Mouse (Mus musculus) cerebellum, adult 2 months (tissue): ENCODE measurements around the gene Ssr1. TPM values are rescaled to one million over a fixed set of nuclear protein-coding genes. Genes with fewer than 3 reads are reported as not detected.

Experiments used
- DNase-seq, 2 experiments: peaks; one replicate each; pipeline ENCODE4 v3.0.0; 2021
- H3K27ac ChIP-seq: fragments of 200-500 bp; 2 replicates; pipeline ENCODE4 v1.5.1; 2012; ENCODE audit warnings: low read length, control low read depth, inconsistent platforms; ENCODE audit not compliant: insufficient read depth
- H3K27me3 ChIP-seq: fragments of 200-500 bp; 2 replicates; pipeline ENCODE4 v1.6.1; 2012; ENCODE audit warnings: inconsistent platforms, mild to moderate bottlenecking, low read length, moderate library complexity; ENCODE audit not compliant: control insufficient read depth, insufficient read depth
- H3K4me1 ChIP-seq: fragments of 200-500 bp; 2 replicates; pipeline ENCODE4 v1.6.1; 2011; ENCODE audit warnings: low read length; ENCODE audit not compliant: control insufficient read depth, insufficient read depth
- H3K4me3 ChIP-seq: fragments of 200-500 bp; replicated peaks from 2 replicates; pipeline ENCODE3; 2011; ENCODE audit warnings: mild to moderate bottlenecking, low read depth, low read length, control low read depth; ENCODE audit not compliant: insufficient read depth
- CTCF ChIP-seq: fragments of 200-500 bp; IDR thresholded peaks from 2 replicates; pipeline ENCODE4 v1.5.1; 2011; ENCODE audit warnings: low read depth, mild to moderate bottlenecking, control low read depth, low read length, moderate library complexity, borderline replicate concordance; ENCODE audit not compliant: insufficient read depth
- POLR2A ChIP-seq: fragments of 200-500 bp; IDR thresholded peaks from 2 replicates; pipeline ENCODE4 v1.6.1; 2011; ENCODE audit warnings: low read length, control low read depth, borderline replicate concordance; ENCODE audit not compliant: insufficient read depth
- WGBS: fragments of 180-500 bp; shearing (Covaris S2); methylation state at CpG from one replicate; pipeline ENCODE4 v1.1.7; 2018; 5-methylcytosine and 5-hydroxymethylcytosine counted together
- polyA plus RNA-seq: library from polyadenylated mRNA; depleted of rRNA; stranded (reverse); fragments of >200 nt; gene quantifications from 2 replicates; pipeline ENCODE4 v1.2.3, GENCODE M21; 2012

The Ssr1 gene
- polyA plus RNA-seq, 1 experiment, result 29.7 TPM

DNA sequence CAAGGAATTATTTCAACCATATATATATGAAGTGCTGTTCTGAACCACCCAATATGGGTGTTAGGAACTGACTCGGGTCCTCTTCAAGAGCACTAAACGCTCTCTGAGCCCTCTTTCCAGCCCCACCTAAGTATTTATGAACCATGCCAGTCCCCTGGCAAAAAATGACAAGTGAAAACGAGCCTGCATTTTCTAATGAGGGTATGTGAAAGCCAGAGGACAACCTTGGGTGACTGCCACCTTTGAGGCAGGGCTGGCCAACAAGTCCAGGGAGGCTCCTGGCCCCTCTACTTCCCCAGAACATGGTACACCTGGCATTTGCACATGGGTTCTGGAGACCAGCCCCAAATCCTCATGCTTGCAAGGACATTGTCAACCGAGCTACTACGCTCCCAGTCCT, 19.3 kb downstream of the Ssr1 start:
- Histone ChIP-seq H3K4me1 (no peaks in the 10 kb centered on the region), H3K27me3 (no peaks in the 10 kb centered on the region), H3K27ac (no peak overlapping the region), H3K4me3 (no peak overlapping the region)
- no peak for DNase-seq
- WGBS, result 46% methylated on average over 5 of the region's 5 CpGs
- TF ChIP-seq POLR2A (no peak), CTCF (no peak)

GRCm38 (mm10) chr13:37974036-37974435, 20.0 kb downstream of the Ssr1 start:
- no peak overlapping the region for H3K27ac ChIP-seq
- 90% methylated on average over 6 of the region's 6 CpGs for WGBS
- TF ChIP-seq CTCF (no peak), POLR2A (no peak)
- no peak overlapping the region for H3K4me3 ChIP-seq
- no peaks in the 10 kb centered on the region for H3K27me3 ChIP-seq
- no peaks in the 10 kb centered on the region for H3K4me1 ChIP-seq
- DNase-seq, result no peak

DNA sequence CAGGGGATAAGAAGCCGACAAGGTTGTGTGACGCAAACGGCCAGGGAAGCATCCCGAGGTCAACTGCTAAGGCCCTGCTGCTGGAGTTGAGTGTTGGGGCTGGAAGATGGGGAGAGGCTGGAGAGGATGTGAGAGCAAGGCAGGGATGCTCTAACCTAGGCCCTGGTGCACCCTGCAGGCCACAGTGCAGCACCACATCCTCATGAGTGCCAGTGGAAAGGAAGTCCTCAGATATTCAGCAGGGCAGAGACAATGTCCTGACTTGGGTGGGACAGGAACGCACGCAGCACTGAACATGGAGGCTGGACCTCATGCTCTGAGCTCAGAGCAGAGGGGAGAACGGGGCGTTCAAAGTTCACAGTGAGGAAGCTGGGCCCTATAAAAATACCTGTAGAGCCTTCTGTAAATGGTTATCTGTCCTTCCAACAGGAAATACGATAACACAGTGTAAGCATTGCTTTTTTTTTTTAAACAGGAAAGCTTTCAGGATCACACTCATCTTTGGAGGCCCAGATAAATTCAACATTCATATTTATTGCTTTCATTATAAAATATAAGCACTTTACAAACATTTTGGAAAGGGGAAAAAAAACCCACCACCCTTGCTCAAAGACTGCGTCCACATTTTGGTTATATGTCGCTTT, 23.0 kb downstream of the Ssr1 start:
- DNase-seq, result no peak
- no peak overlapping the region for H3K27ac ChIP-seq
- TF ChIP-seq POLR2A (no peak), CTCF (no peak)
- no peaks in the 10 kb centered on the region for H3K4me1 ChIP-seq
- 89% methylated on average over 11 of the region's 11 CpGs for WGBS
- no peak overlapping the region for H3K4me3 ChIP-seq
- no peaks in the 10 kb centered on the region for H3K27me3 ChIP-seq

DNA sequence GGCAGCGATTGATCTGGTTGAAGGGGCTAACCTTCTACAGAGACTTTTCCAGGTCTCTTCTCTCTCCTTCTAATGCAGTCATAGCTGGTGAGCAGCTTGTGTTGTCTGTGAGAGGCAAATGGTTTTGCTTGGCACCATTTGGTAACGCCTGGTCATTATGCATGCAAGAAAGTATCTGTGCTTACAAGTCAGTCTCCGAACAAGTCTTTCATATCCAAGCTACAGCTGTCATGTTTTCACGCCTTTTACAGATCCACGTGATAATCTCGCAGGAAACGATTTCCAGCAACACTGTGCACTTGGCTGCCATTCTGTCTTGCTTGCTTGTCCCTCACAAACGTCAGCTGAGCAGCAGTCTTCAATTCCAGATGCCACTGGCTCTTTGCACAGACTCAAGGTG, 24.0 kb downstream of the Ssr1 start:
- TF ChIP-seq CTCF (no peak), POLR2A (no peak)
- 26% methylated on average over 8 of the region's 8 CpGs for WGBS
- Histone ChIP-seq H3K27me3 (no peaks in the 10 kb centered on the region), H3K4me3 (no peak overlapping the region), H3K27ac (no peak overlapping the region), H3K4me1 (no peaks in the 10 kb centered on the region)
- no peak for DNase-seq

- DNase-seq, result peak; percentile 65 to 85
Measured at GRCm38 (mm10) chr13:37969337-37969736, 24.7 kb downstream of the Ssr1 start.

DNA sequence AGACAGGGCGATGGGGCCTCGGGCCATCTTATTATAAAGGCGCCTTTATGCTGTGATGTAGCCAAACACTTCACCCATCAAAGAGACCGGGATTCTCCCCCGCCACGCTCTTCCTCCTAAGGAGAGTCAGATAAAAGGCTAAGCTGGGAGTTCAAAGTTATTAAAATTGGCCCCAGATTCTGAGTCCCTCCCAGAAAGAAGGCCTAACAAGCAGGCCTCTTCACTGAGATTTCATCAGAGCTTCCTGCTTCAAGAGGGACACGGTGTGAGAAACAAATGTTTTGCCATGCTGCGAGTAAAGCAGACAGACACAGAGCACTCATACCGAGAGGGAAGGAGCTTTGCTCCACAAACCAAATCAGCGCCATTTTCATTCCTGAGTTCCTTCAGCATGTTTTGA, 26.5 kb downstream of the Ssr1 start:
- Histone ChIP-seq H3K27me3 (no peaks in the 10 kb centered on the region), H3K4me1 (peaks cover 4% of the 10 kb centered on the region; the same call in 1 of the 2 replicates), H3K27ac (no peak overlapping the region), H3K4me3 (no peak overlapping the region)
- DNase-seq, result no peak
- TF ChIP-seq CTCF (no peak), POLR2A (no peak)
- 66% methylated on average over 10 of the region's 10 CpGs for WGBS

More at GRCm38 (mm10) chr13:37969337-37969736, 24.7 kb downstream of the Ssr1 start:
- WGBS, result 9% methylated on average over 14 of the region's 14 CpGs
- H3K27me3 ChIP-seq, result no peaks in the 10 kb centered on the region
- TF ChIP-seq POLR2A (no peak), CTCF (peak; percentile 92)
- H3K4me3 ChIP-seq, result no peak overlapping the region
- H3K4me1 ChIP-seq, result no peaks in the 10 kb centered on the region
- H3K27ac ChIP-seq, result no peak overlapping the region

GRCm38 (mm10) chr13:37967052-37967437, 27.0 kb downstream of the Ssr1 start:
- 24% methylated on average over 12 of the region's 12 CpGs for WGBS
- Histone ChIP-seq H3K27ac (no peak overlapping the region), H3K4me1 (peaks cover 4% of the 10 kb centered on the region; the same call in 1 of the 2 replicates), H3K4me3 (no peak overlapping the region), H3K27me3 (no peaks in the 10 kb centered on the region)
- no peak for DNase-seq
- TF ChIP-seq POLR2A, result no peak
- TF ChIP-seq CTCF, result no peak

DNA sequence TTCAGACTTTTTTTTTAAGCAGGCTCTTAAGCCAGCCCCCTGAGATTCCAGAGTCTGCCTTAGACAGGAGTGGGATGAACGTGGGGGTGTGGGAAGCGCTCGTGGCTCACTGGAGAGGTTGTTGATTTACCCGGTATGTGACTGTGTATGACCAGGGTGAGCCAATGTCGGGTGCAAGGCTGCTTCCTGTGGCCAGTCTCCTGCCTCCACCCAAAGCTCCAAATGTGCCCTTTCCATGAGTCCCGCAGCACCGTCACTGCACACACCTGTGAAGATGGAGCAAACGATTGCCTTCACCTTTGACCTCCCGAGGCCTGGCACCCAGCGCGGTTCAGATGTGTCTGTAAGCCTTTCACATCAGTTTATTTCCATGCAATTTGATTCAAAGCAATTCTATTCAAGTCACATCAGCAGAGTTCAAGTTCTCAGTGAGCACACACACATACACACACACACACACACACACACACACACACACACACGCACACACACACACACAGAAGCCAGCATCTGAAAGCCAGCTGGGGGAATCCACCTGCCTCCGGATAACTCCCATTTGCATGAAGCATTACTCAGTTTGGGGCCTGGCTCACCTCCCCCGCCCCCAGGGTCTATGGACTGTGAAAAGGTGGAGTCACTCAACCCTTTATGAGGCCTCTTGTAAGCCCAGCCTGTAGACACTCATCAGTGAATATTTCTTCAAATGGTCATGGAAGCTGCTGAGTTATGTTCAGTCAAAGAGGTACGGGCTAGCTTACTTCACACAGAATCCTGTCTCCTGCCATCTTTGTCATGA, 27.6 kb downstream of the Ssr1 start:
- H3K27ac ChIP-seq, result no peak overlapping the region
- TF ChIP-seq POLR2A (no peak), CTCF (no peak)
- H3K27me3 ChIP-seq, result no peaks in the 10 kb centered on the region
- H3K4me1 ChIP-seq, result peaks cover 4% of the 10 kb centered on the region; the same call in 1 of the 2 replicates
- no peak overlapping the region for H3K4me3 ChIP-seq
- WGBS, result 83% methylated on average over 15 of the region's 15 CpGs
- no peak for DNase-seq
